9 mouse cellular contexts compared by ENCODE assay signal in genomic region chr14:118235361-118235972, GRCm38 (mm10). TPM values are rescaled to one million over a fixed set of nuclear protein-coding genes. Genes with fewer than 3 reads are reported as not detected.
DNase-seq lines count a peak whose midpoint lies in the region; ATAC-seq and TF ChIP-seq lines count a peak whose summit lies in the region.
"Had no signal": no experiment of that assay in that cellular context is flagged by ENCODE, and none has a peak within 500 bp of the region (broad histone marks: within the 10 kb centered on the region; RNA-seq: fewer than 3 reads in every experiment).

No protein-coding gene starts in this region.

- TF ChIP-seq POLR2A in lung, adult 2 months (IDR thresholded peaks at IDR 0.05; ENCODE audit: borderline replicate concordance, extremely low read depth, low read depth, low read length), result no peak
- TF ChIP-seq POLR2A in brain, embryonic 14.5 days (IDR thresholded peaks at IDR 0.05; ENCODE audit: borderline replicate concordance, extremely low read depth, insufficient read depth, insufficient read length, poor library complexity, severe bottlenecking), result no peak

- peaks cover 6% of the 10 kb centered on the region; the same call in 1 of the 2 replicates for H3K4me1 ChIP-seq in lung, adult 2 months (ENCODE audit: control insufficient read depth, insufficient read depth, low read length)

- no peak for TF ChIP-seq CTCF in lung, adult 2 months (IDR thresholded peaks at IDR 0.05; ENCODE audit: insufficient read depth, low read length)
- no peak for TF ChIP-seq CTCF in brain, embryonic 14.5 days (IDR thresholded peaks at IDR 0.05; ENCODE audit: borderline replicate concordance, extremely low read depth, insufficient read depth, insufficient read length)

- peak; percentile 19 for DNase-seq in lung, adult 2 months
- no peak for DNase-seq in lung, postnatal 10 days
- peak; percentile 71 for DNase-seq in brain, embryonic 14.5 days (ENCODE audit: low read depth)
- peak; percentile 30 for DNase-seq in forelimb bud, embryonic 11.5 days (ENCODE audit: low read depth, low spot score)
- DNase-seq in kidney, postnatal 14 days, result peak; percentile 14
- peak; percentile 36 for DNase-seq in naive thymus-derived CD4-positive, alpha-beta T cell, adult 2 months (ENCODE audit: low read depth)
- no peak for DNase-seq in c-Kit-positive CD71-positive TER-119-positive erythroid progenitor cells, embryonic 14.5 days (ENCODE audit: low spot score)

- H3K4me3 ChIP-seq in lung, adult 2 months (replicated peaks; ENCODE audit: extremely low read depth, low read depth, low read length), result peak overlapping the region; percentile 2

- no peak for ATAC-seq in erythroid progenitor cell, adult 5-6 weeks (replicated peaks; ENCODE audit: low FRiP score, poor library complexity, severe bottlenecking)

- 1% methylated on average over 62 of the region's 62 CpGs for WGBS in lung, adult 2 months

RNA-seq across cellular contexts. Expression of gene Sox21, which starts 1.4 kb away (rescaled TPM):
- 0.87 and 1.5 TPM in 2 replicates for polyA plus RNA-seq in lung, adult 2 months (2012; rRNA removed)
- polyA plus RNA-seq in brain, embryonic 14.5 days (2012; rRNA removed), result 28.5 and 31.1 TPM in 2 replicates
- not detected in 2 replicates for total RNA-seq in erythroid progenitor cell, adult 5-6 weeks (2015; ENCODE audit: low replicate concordance)
- total RNA-seq in erythroid progenitor cell, adult 5-6 weeks (2017; ENCODE audit: low replicate concordance), result not detected in 2 replicates

RNA-seq across cellular contexts. Expression of gene Gm9376, which starts 31.3 kb away (rescaled TPM):
- polyA plus RNA-seq in lung, adult 2 months (2012; rRNA removed), result not detected in 2 replicates
- polyA plus RNA-seq in brain, embryonic 14.5 days (2012; rRNA removed), result not detected in 2 replicates
- not detected in 2 replicates for total RNA-seq in erythroid progenitor cell, adult 5-6 weeks (2015; ENCODE audit: low replicate concordance)
- total RNA-seq in erythroid progenitor cell, adult 5-6 weeks (2017; ENCODE audit: low replicate concordance), result not detected in 2 replicates
- total RNA-seq: adrenal gland, postnatal 36 days had no signal

Comparison
In these comparisons a context has a peak if more than half of its experiments do, and no peak if none do; other contexts are left out.
1. DNase-seq: peak in lung, adult 2 months (single experiment), brain, embryonic 14.5 days (single experiment), forelimb bud, embryonic 11.5 days (single experiment), kidney, postnatal 14 days (single experiment) and naive thymus-derived CD4-positive, alpha-beta T cell, adult 2 months (single experiment); none in lung, postnatal 10 days (single experiment) and c-Kit-positive CD71-positive TER-119-positive erythroid progenitor cells, embryonic 14.5 days (single experiment).
2. RNA of gene Sox21, which starts 1.4 kb away (polyA plus RNA-seq): 28.5 to 31.1 TPM in brain, embryonic 14.5 days; 0.87 to 1.5 TPM in lung, adult 2 months; every median in the first group is over 10 times any median in the second.